Mouse (Mus musculus): Measurements from ENCODE around the gene Rsph9.

Gene Rsph9

DNA sequence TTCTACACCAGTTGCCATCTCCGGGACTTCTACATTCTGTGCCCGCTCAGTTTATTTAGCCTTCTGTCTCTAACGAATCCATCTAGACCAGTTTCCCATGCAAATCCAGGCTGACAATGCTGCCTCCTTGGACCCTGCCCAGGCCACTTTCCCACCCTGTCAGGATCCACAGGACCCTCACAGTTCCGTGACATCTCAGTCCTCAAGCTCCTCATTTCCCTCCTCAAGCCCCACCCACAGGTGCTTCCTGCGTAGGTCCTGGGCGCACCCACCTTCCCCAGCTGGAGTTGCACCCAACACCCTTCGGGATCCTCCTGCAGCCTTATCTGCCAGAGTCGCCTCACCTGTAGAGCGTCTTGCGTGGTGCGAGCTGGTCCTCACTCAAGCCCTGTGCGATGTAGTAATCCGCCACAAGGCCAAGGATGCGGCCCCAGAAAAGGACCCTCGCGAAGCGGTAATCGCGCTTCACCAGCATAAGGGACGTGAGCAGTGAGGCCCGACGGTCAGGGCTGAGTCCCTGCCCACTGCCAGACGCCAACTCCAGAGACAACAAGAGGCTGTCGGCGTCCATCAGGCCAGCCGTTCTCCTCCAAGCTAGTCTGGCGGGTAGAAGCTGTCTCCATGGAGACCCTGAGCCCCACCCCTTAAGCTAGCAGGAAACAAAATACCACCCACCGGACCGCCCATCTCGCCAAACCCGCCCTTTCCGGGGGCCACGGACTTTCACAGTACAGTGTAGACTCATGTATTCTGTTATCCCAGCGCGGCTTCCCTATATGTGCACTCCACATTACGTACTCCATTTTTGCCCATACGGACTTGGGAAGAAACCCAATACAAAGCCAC lies at the start of gene Rsph9:
TSS of gene Rsph9 (minus strand) at position 639 of the 846 bp plus-strand sequence.
- in situ Hi-C loops (cut with MboI; ENCODE audit: unreplicated experiment in 2 of 2): no loop called here

GRCm38 (mm10) chr17:46188829-46189228 lies 44.8 kb upstream of the Rsph9 start:
- in situ Hi-C loops (cut with MboI; ENCODE audit: unreplicated experiment in 2 of 2): no loop called here

- in situ Hi-C loops (cut with MboI; ENCODE audit: unreplicated experiment in 2 of 2): loop anchor here in 1 of 2 experiments (5.0 kb wide), 2 partner anchors 330 to 450 kb away; partner anchors contain the start of gene 1600014C23Rik
Observed at GRCm38 (mm10) chr17:46182273-46182672, 38.3 kb upstream of the Rsph9 start.

DNA sequence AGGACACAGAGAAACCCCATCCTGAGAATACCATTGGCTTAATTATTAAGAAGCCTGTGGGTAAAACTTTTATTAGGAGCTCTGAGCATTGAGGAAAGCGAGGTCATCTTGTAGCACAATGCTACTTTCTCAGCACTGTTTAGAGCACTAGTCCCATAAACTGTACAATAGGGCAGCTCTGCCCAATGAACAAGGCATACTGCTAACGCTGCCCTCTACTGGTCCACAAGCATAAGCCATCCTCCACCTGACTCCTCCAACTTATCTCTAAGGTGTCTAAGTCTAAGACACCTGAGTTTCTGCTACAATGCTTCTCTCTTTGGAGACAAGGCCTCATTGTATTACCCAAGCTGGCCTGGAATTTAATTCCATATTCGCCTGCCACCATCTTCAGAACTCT lies 26.5 kb upstream of the Rsph9 start:
- in situ Hi-C loops (cut with MboI; ENCODE audit: unreplicated experiment in 2 of 2): no loop called here

DNA sequence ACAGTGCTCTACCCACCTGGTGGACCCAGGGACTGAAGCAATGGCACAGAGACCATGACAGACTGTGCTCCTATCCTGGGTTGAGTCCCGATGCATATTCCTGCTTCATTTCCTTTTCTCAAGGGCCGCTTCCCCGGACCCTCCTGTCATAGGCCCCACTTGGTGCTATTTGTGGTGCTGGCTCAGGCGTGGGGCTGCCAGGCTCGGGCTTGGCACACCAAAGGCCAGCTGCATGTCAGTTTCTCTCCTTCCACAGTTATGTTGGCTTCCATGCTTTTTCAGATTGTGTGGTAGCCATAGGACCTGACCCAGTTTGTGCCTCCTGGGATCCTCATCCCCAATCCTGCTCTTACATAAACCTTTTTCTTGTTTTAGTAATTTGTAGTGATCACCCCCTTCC lies 24.8 kb upstream of the Rsph9 start:
- in situ Hi-C loops (cut with MboI; ENCODE audit: unreplicated experiment in 2 of 2): loop anchor here in 1 of 2 experiments (5.0 kb wide), 1 partner anchor 436 kb away; the partner anchor contains the start of gene 1600014C23Rik

DNA sequence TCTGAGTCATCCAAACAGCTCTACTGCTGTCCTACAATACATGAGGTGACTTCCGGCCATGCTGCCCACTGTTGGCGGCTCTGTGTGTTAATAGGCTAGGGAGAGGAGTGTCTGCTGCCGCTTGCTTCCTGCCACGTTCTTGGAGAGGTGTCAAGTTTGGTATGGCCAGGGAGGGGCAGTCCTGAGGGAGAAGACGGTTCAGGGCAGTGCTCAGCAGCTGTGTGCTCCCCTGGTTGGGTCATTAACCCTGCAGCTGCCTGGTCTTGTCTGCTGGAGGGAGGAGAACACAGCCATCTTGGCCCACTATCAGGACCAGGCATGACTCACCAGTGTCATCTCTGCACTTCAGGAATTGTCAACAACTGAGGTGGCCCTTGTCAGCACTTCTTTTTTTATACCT lies 24.3 kb upstream of the Rsph9 start:
- in situ Hi-C loops (cut with MboI; ENCODE audit: unreplicated experiment in 2 of 2): loop anchor here in 1 of 2 experiments (5.0 kb wide), 1 partner anchor 436 kb away; the partner anchor contains the start of gene 1600014C23Rik

DNA sequence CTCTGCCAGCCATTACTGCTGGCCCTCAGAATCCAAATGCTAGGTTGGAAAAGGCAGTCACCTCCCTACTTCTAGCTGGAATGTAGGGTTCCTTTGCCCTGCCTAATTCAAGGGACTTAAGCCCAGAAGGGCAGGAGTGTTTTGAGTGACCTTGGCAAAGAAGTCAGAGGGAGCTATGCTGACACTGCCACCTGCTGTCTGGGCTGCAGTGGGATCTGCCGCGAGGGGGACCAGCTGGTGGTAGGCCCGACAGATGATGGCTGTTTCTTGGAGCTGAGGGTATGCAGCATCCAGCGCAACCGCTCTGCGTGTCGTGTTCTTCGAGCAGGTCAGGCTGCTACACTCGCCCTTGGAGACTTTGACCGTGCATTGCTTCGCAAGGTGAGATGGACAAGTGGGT lies 23.0 kb upstream of the Rsph9 start:
- in situ Hi-C loops (cut with MboI; ENCODE audit: unreplicated experiment in 2 of 2): loop anchor here in 1 of 2 experiments (5.0 kb wide), 1 partner anchor 435 kb away; the partner anchor contains the start of gene 1600014C23Rik

GRCm38 (mm10) chr17:46166270-46166669 lies 22.3 kb upstream of the Rsph9 start:
- in situ Hi-C loops (cut with MboI; ENCODE audit: unreplicated experiment in 2 of 2): loop anchor here in 1 of 2 experiments (5.0 kb wide), 1 partner anchor 434 kb away; the partner anchor contains the start of gene 1600014C23Rik

DNA sequence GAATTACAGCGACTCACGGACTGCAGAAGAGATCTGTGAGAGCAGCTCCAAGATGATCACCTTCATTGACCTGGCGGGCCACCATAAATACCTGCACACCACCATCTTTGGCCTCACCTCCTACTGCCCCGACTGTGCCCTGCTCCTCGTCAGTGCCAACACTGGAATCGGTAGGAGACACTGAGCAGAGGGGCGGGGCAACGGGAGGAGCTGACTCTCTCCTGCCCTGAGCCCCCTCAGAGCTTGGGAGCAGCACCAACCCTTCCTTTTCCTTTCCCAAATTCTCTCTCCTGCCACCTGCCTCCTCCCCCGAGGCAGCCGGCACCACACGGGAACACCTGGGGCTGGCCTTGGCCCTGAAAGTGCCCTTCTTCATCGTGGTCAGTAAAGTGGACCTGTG lies 21.4 kb upstream of the Rsph9 start:
- in situ Hi-C loops (cut with MboI; ENCODE audit: unreplicated experiment in 2 of 2): loop anchor here in 1 of 2 experiments (5.0 kb wide), 1 partner anchor 433 kb away; the partner anchor contains the start of gene 1600014C23Rik

- in situ Hi-C loops (cut with MboI; ENCODE audit: unreplicated experiment in 2 of 2): loop anchor here in 1 of 2 experiments (5.0 kb wide), 1 partner anchor 432 kb away; the partner anchor contains the start of gene 1600014C23Rik
Observed at GRCm38 (mm10) chr17:46164791-46165190, 20.8 kb upstream of the Rsph9 start.

- in situ Hi-C loops (cut with MboI; ENCODE audit: unreplicated experiment in 2 of 2): no loop called here
Observed at GRCm38 (mm10) chr17:46164301-46164700, 20.3 kb upstream of the Rsph9 start.

GRCm38 (mm10) chr17:46162951-46163421 lies 19.0 kb upstream of the Rsph9 start:
- in situ Hi-C loops (cut with MboI; ENCODE audit: unreplicated experiment in 2 of 2): no loop called here

GRCm38 (mm10) chr17:46162551-46162950 lies 18.5 kb upstream of the Rsph9 start:
- in situ Hi-C loops (cut with MboI; ENCODE audit: unreplicated experiment in 2 of 2): no loop called here

DNA sequence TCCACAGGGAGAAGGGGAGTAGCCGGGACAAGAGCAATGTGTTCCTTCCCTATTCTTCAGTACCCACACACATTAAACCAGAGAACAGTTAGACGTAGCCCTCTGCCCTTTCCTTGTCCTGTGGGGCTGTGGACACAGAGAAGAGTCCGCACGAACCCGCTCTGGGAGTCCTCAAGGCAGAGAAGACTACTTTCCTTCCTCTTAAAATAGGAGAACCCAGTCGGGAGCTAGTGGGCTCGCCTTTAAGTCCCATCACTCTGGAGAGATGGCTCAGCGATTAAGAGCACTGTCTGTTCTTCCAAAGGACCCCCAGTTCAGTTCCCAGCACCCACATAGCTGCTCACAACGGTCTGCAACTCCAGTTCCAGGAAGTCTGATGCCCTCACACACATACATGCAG lies 17.7 kb upstream of the Rsph9 start:
- in situ Hi-C loops (cut with MboI; ENCODE audit: unreplicated experiment in 2 of 2): no loop called here

DNA sequence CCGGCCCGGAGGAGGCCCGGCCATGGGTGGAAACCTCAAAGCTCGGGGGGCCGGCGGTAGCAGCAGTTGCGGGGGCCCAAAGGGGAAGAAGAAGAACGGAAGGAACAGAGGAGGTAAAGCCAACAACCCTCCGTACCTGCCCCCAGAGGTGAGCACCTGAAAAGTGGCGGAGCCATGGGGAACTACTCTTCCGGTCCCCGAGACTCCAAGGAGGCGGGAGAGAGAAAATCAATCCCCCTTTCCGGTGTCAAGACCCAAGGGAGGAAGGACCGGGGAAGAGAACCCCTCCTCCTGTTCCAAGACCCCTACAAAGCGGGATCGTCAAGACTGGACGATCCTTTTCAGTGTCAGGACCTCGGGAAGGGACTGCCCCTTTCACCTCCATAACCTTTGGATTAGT lies 17.2 kb upstream of the Rsph9 start:
- in situ Hi-C loops (cut with MboI; ENCODE audit: unreplicated experiment in 2 of 2): no loop called here

DNA sequence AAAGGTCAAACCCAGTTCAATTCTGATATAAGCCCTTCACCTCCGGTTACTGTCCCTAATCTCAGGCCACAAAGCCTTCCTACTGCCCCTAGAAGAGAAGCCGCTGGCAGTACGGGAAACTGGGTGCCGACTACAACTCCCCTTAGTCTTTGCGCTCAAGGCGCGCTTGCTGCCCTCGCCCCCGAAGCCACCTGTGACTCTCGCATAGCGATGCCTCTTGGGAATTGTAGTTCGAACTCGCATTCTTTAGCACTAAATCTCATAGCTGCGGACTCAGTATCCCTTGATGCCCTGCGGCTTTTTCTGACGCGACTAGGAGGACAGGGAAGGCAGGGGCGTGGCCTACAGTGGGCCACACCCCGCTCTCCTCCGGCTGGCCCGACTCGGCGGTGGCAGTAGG lies 16.7 kb upstream of the Rsph9 start, which contains the start of gene Gtpbp2:
TSS of gene Gtpbp2 (plus strand) at position 347 of the 400 bp plus-strand sequence.
- in situ Hi-C loops (cut with MboI; ENCODE audit: unreplicated experiment in 2 of 2): no loop called here

DNA sequence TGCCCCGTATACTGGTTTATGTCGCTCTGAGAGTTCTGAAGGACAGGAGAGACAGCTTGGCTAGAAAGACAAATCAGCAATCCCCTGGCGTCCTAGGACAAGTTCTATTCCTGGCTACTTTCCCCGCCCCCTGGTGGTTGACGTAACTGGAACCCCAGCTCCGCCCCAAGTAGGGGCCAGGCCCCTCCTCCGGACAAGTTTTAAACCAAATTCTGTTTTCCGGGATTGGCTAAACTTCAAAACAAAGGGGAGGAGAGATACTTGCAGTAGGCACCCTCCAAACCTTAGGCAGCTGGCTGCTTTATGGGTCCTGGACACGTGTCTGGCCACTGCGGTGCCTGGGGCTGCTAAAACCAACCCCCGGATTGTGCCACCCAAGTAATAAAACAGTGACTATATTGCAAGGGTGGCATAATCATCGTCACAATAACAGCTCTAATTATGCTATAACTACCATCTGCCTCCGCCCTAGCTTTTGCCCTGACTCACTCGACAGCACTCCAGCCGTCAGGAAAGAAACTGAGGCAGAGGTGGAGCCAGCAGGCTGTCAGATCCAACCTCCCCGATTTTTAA lies 16.2 kb upstream of the Rsph9 start:
- in situ Hi-C loops (cut with MboI; ENCODE audit: unreplicated experiment in 2 of 2): no loop called here

- in situ Hi-C loops (cut with MboI; ENCODE audit: unreplicated experiment in 2 of 2): no loop called here
Observed at GRCm38 (mm10) chr17:46159236-46159635, 15.2 kb upstream of the Rsph9 start.

DNA sequence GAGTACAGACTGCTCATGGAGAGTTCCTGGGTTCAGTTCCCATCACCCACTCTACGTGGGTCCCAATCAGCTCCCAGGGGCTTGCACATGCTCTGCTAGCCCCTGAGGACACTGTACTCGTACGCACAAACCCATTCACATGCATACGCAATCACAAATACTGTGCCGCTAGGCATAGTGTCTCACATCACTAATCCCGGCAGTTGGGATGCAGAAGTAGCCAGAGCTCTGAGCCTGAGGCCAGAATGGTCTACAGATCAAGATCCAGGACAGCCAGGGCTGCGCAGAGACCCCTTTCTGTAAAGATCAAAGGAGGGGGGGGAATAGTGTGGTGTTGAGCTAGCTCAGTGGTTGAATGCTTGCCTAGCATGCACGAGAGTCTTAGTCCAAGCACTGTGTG lies 13.1 kb upstream of the Rsph9 start:
- in situ Hi-C loops (cut with MboI; ENCODE audit: unreplicated experiment in 2 of 2): no loop called here

- in situ Hi-C loops (cut with MboI; ENCODE audit: unreplicated experiment in 2 of 2): no loop called here
Observed at GRCm38 (mm10) chr17:46156680-46157079, 12.7 kb upstream of the Rsph9 start.

DNA sequence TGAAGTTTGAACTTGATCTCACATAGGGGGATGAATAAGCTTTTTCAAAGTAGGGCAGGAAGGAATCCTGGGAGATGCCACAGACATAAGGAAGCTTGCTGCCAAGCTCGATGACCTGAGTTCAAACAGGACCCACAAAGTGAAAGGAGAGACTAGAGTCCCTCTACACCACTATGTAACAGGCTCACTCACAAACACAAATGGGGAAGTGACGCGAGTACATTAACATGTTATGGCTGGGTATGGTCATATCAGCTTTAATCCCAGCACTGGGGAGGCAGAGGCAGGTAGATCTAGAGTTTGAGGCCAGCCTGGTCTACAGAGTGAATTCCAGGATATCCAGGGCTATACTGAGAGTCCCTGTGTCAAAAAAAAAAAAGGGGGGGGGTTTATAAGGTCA lies 10.3 kb upstream of the Rsph9 start:
- in situ Hi-C loops (cut with MboI; ENCODE audit: unreplicated experiment in 2 of 2): no loop called here
